Mouse (Mus musculus) myocyte (in vitro differentiated cells): ENCODE data around the gene Cers6. TPM values are rescaled to one million over a fixed set of nuclear protein-coding genes. Genes with fewer than 3 reads are reported as not detected.
A peak's percentile ranks its signal among the peaks of the same experiment; 100 is the strongest.

Experiments
- H3K27me3 ChIP-seq: one replicate; pipeline ENCODE4 v1.6.1; 2011; ENCODE audit not compliant: control insufficient read depth, insufficient read depth, insufficient read length
- H3K36me3 ChIP-seq: one replicate; pipeline ENCODE4 v1.6.1; 2011; ENCODE audit not compliant: control insufficient read depth, insufficient read depth
- H3K4me2 ChIP-seq: one replicate; pipeline ENCODE4 v1.6.1; 2011; ENCODE audit warnings: low read depth, control low read depth
- H3K4me3 ChIP-seq: one replicate; pipeline ENCODE4 v1.5.1; 2011; ENCODE audit warnings: mild to moderate bottlenecking, control low read depth, moderate library complexity
- H3K79me2 ChIP-seq: one replicate; pipeline ENCODE4 v1.6.1; 2011; ENCODE audit not compliant: control insufficient read depth, insufficient read depth
- H3ac ChIP-seq: one replicate; pipeline ENCODE4 v1.6.1; 2011; ENCODE audit not compliant: control insufficient read depth, insufficient read length
- CEBPB ChIP-seq: IDR thresholded peaks from 2 replicates; pipeline ENCODE4 v1.6.1; 2011; ENCODE audit warnings: mild to moderate bottlenecking, moderate library complexity; ENCODE audit not compliant: poor library complexity, insufficient read depth, severe bottlenecking
- E2F4 ChIP-seq: IDR thresholded peaks from one replicate; pipeline ENCODE4 v1.6.1; 2011; ENCODE audit warnings: mild to moderate bottlenecking, control low read depth, moderate library complexity; ENCODE audit not compliant: insufficient read depth
- MAX ChIP-seq: IDR thresholded peaks from one replicate; pipeline ENCODE4 v1.6.1; 2011; ENCODE audit warnings: low read depth, mild to moderate bottlenecking, control low read depth
- MYOD1 ChIP-seq, 3 experiments: IDR thresholded peaks; one replicate each; pipeline ENCODE4 v1.6.1; 2011; ENCODE audit warnings: control low read depth in 2 of 3, low read depth in 2 of 3, mild to moderate bottlenecking in 2 of 3, moderate library complexity in 1 of 3; ENCODE audit not compliant: insufficient read length in 2 of 3, control insufficient read depth in 1 of 3
- MYOG ChIP-seq, 3 experiments: IDR thresholded peaks; one replicate each; pipeline ENCODE4 v1.6.1; 2011; ENCODE audit warnings: control low read depth in 2 of 3, low read depth in 2 of 3, mild to moderate bottlenecking in 2 of 3; ENCODE audit not compliant: insufficient read length in 2 of 3, control insufficient read depth in 1 of 3, insufficient read depth in 1 of 3
- POLR2A ChIP-seq: IDR thresholded peaks from one replicate; pipeline ENCODE4 v1.6.1; 2011; ENCODE audit warnings: low read depth, mild to moderate bottlenecking, control low read depth, moderate library complexity; ENCODE audit not compliant: insufficient read length
- POLR2AphosphoS2 ChIP-seq: IDR thresholded peaks from one replicate; pipeline ENCODE4 v1.6.1; 2011; ENCODE audit warnings: low read depth, control low read depth; ENCODE audit not compliant: insufficient read length
- REST ChIP-seq: IDR thresholded peaks from one replicate; pipeline ENCODE4 v1.6.1; 2011; ENCODE audit warnings: mild to moderate bottlenecking, control low read depth, moderate library complexity; ENCODE audit not compliant: insufficient read depth, insufficient read length
- SRF ChIP-seq: IDR thresholded peaks from one replicate; pipeline ENCODE4 v1.6.1; 2011; ENCODE audit warnings: low read depth; ENCODE audit not compliant: control insufficient read depth, insufficient read length
- TCF12 ChIP-seq: IDR thresholded peaks from one replicate; pipeline ENCODE4 v1.6.1; 2011; ENCODE audit warnings: mild to moderate bottlenecking, control low read depth; ENCODE audit not compliant: poor library complexity, insufficient read depth, severe bottlenecking
- TCF3 ChIP-seq: IDR thresholded peaks from one replicate; pipeline ENCODE4 v1.6.1; 2011; ENCODE audit warnings: low read depth, control low read depth; ENCODE audit not compliant: insufficient read length
- USF1 ChIP-seq: IDR thresholded peaks from one replicate; pipeline ENCODE4 v1.6.1; 2011; ENCODE audit warnings: low read depth, mild to moderate bottlenecking, control low read depth, moderate library complexity
- polyA plus RNA-seq: library from polyadenylated mRNA; unstranded; fragments of >200 nt; fragmentation: generic; extraction: Trizol; gene quantifications from one replicate; pipeline ENCODE4 v1.2.1, GENCODE M21; 2012; ENCODE audit warnings: missing spikeins

Cers6 gene
- polyA plus RNA-seq, 1 experiment = 16.5 TPM

GRCm38 (mm10) chr2:69099147-69099546 lies 237.9 kb downstream of the Cers6 start:
- no peaks in the 10 kb centered on the region for H3K36me3 ChIP-seq
- no peaks in the 10 kb centered on the region for H3K79me2 ChIP-seq
- no peak for TF ChIP-seq TCF12
- no peak for TF ChIP-seq USF1
- H3K27me3 ChIP-seq = no peaks in the 10 kb centered on the region
- no peak overlapping the region for H3K4me2 ChIP-seq
- no peak overlapping the region for H3K4me3 ChIP-seq
- no peak overlapping the region for H3ac ChIP-seq

GRCm38 (mm10) chr2:69100706-69101105 lies 239.5 kb downstream of the Cers6 start:
- H3K4me2 ChIP-seq = no peak overlapping the region
- no peak overlapping the region for H3ac ChIP-seq
- no peaks in the 10 kb centered on the region for H3K27me3 ChIP-seq
- TF ChIP-seq CEBPB (no peak), POLR2AphosphoS2 (no peak), SRF (no peak), TCF12 (no peak), TCF3 (no peak), E2F4 (no peak), USF1 (no peak), REST (no peak)
- no peaks in the 10 kb centered on the region for H3K79me2 ChIP-seq
- H3K36me3 ChIP-seq = no peaks in the 10 kb centered on the region
- H3K4me3 ChIP-seq = no peak overlapping the region

- Histone ChIP-seq H3K27me3 (no peaks in the 10 kb centered on the region), H3ac (no peak overlapping the region), H3K36me3 (peaks cover 5% of the 10 kb centered on the region), H3K79me2 (no peaks in the 10 kb centered on the region), H3K4me3 (no peak overlapping the region), H3K4me2 (no peak overlapping the region)
- TF ChIP-seq POLR2A (no peak), REST (no peak), MAX (no peak), E2F4 (no peak), TCF12 (no peak), POLR2AphosphoS2 (no peak), SRF (no peak), CEBPB (no peak), TCF3 (no peak), MYOG (IDR thresholded peaks at IDR 0.05; ENCODE audit: control insufficient read depth in 1 of 3, insufficient read depth in 1 of 3, insufficient read length in 2 of 3, low read depth in 2 of 3) (no peak), USF1 (no peak), MYOD1 (IDR thresholded peaks at IDR 0.05; ENCODE audit: control insufficient read depth in 1 of 3, insufficient read length in 2 of 3, low read depth in 2 of 3) (no peak)
These were observed 242.3 kb downstream of the Cers6 start for GRCm38 (mm10) chr2:69103526-69103925.

GRCm38 (mm10) chr2:69104511-69105145 lies 243.4 kb downstream of the Cers6 start:
- Histone ChIP-seq H3ac (no peak overlapping the region), H3K4me3 (no peak overlapping the region), H3K27me3 (no peaks in the 10 kb centered on the region), H3K79me2 (no peaks in the 10 kb centered on the region), H3K4me2 (no peak overlapping the region), H3K36me3 (peaks cover 6% of the 10 kb centered on the region)
- TF ChIP-seq TCF3 (no peak), MYOD1 (IDR thresholded peaks at IDR 0.05; ENCODE audit: control insufficient read depth in 1 of 3, insufficient read length in 2 of 3, low read depth in 2 of 3) (no peak), TCF12 (no peak), REST (no peak), MYOG (IDR thresholded peaks at IDR 0.05; ENCODE audit: control insufficient read depth in 1 of 3, insufficient read depth in 1 of 3, insufficient read length in 2 of 3, low read depth in 2 of 3) (no peak), POLR2AphosphoS2 (no peak), USF1 (no peak), E2F4 (no peak), POLR2A (no peak), MAX (no peak), CEBPB (no peak), SRF (no peak)

- Histone ChIP-seq H3ac (no peak overlapping the region), H3K4me3 (no peak overlapping the region), H3K4me2 (peak overlapping the region; percentile 79), H3K27me3 (no peaks in the 10 kb centered on the region), H3K36me3 (peaks cover 6% of the 10 kb centered on the region), H3K79me2 (no peaks in the 10 kb centered on the region)
- TF ChIP-seq E2F4 (no peak), REST (no peak), SRF (no peak), USF1 (no peak), MYOG (IDR thresholded peaks at IDR 0.05; ENCODE audit: control insufficient read depth in 1 of 3, insufficient read depth in 1 of 3, insufficient read length in 2 of 3, low read depth in 2 of 3) (no peak), MYOD1 (IDR thresholded peaks at IDR 0.05; ENCODE audit: control insufficient read depth in 1 of 3, insufficient read length in 2 of 3, low read depth in 2 of 3) (no peak), CEBPB (no peak)
These were observed 248.0 kb downstream of the Cers6 start for GRCm38 (mm10) chr2:69109246-69109645.

GRCm38 (mm10) chr2:69109710-69110109 lies 248.5 kb downstream of the Cers6 start:
- no peak overlapping the region for H3K4me3 ChIP-seq
- H3K4me2 ChIP-seq = peak overlapping the region; percentile 79
- peak in 1 of 3 experiments; percentile 16 for TF ChIP-seq MYOG (IDR thresholded peaks at IDR 0.05; ENCODE audit: control insufficient read depth in 1 of 3, insufficient read depth in 1 of 3, insufficient read length in 2 of 3, low read depth in 2 of 3)
- peak; percentile 70 for TF ChIP-seq TCF12
- TF ChIP-seq CEBPB = no peak
- TF ChIP-seq MAX = no peak
- TF ChIP-seq USF1 = no peak
- no peak for TF ChIP-seq POLR2A
- TF ChIP-seq REST = no peak
- no peak for TF ChIP-seq SRF
- no peak for TF ChIP-seq TCF3
- no peak for TF ChIP-seq POLR2AphosphoS2
- TF ChIP-seq E2F4 = no peak
- peak; percentile 85 to 90 (median 86) for TF ChIP-seq MYOD1 (IDR thresholded peaks at IDR 0.05; ENCODE audit: control insufficient read depth in 1 of 3, insufficient read length in 2 of 3, low read depth in 2 of 3)
- H3ac ChIP-seq = no peak overlapping the region
- H3K36me3 ChIP-seq = peaks cover 6% of the 10 kb centered on the region
- H3K79me2 ChIP-seq = no peaks in the 10 kb centered on the region
- no peaks in the 10 kb centered on the region for H3K27me3 ChIP-seq
